Mouse (Mus musculus) kidney, postnatal 0 days (tissue): Measurements from ENCODE around the gene Uqcc1. TPM values are rescaled to one million over a fixed set of nuclear protein-coding genes. Genes with fewer than 3 reads are reported as not detected.

Experiments
- ATAC-seq: fragments of 200-750 bp; cut with Nextera tagmentation; replicated peaks from 2 replicates; pipeline ENCODE4 v1.8.0; 2017; ENCODE audit warnings: low read depth, moderate number of reproducible peaks, moderate TSS enrichment, moderate library complexity; ENCODE audit not compliant: low FRiP score
- DNase-seq: peaks from one replicate; pipeline ENCODE4 v3.0.0-alpha.2; 2016; ENCODE audit warnings: low spot score
- H3K27ac ChIP-seq: fragments of 300-500 bp; sonication (generic); 2 replicates; pipeline ENCODE4 v1.5.1; 2014; ENCODE audit warnings: mild to moderate bottlenecking
- H3K27me3 ChIP-seq: fragments of 300-500 bp; sonication (generic); 2 replicates; pipeline ENCODE4 v1.6.1; 2014; ENCODE audit warnings: low read length, mixed read lengths; ENCODE audit not compliant: insufficient read depth
- H3K36me3 ChIP-seq: fragments of 300-500 bp; sonication (generic); 2 replicates; pipeline ENCODE4 v1.6.1; 2014; ENCODE audit warnings: low read length, mixed read lengths; ENCODE audit not compliant: insufficient read depth
- H3K4me1 ChIP-seq: fragments of 300-500 bp; sonication (generic); replicated peaks from 2 replicates; pipeline ENCODE4 v1.6.1; 2014; ENCODE audit warnings: antibody characterized with exemption, low read length, mixed read lengths; ENCODE audit not compliant: insufficient read depth
- H3K4me2 ChIP-seq: fragments of 300-500 bp; sonication (generic); 2 replicates; pipeline ENCODE4 v1.6.1; 2014; ENCODE audit warnings: mild to moderate bottlenecking, low read length, moderate library complexity, mixed read lengths
- H3K4me3 ChIP-seq: fragments of 300-500 bp; sonication (generic); replicated peaks from 2 replicates; pipeline ENCODE4 v1.5.1; 2014; ENCODE audit warnings: low read depth, low read length
- H3K9ac ChIP-seq: fragments of 300-500 bp; sonication (generic); 2 replicates; pipeline ENCODE4 v1.6.1; 2014; ENCODE audit warnings: low read depth, low read length
- H3K9me3 ChIP-seq: fragments of 300-500 bp; sonication (generic); replicated peaks from 2 replicates; pipeline ENCODE4 v1.6.1; 2016; ENCODE audit warnings: low read length, inconsistent platforms, mixed read lengths
- CTCF ChIP-seq: IDR thresholded peaks from 2 replicates; pipeline ENCODE4 v1.5.1; 2016; ENCODE audit warnings: antibody characterized with exemption, low read depth, mild to moderate bottlenecking, moderate library complexity
- WGBS: fragments of 180-500 bp; shearing (Covaris S2); extraction: QIAGEN DNeasy Blood & Tissue Kit; methylation state at CpG from one replicate; pipeline ENCODE4 v1.1.7; 2014; 5-methylcytosine and 5-hydroxymethylcytosine counted together
- polyA plus RNA-seq: library from polyadenylated mRNA; unstranded; fragments of >200 nt; fragmentation: Nextera tagmentation; extraction: Ambion mirVana; gene quantifications from 2 replicates; pipeline ENCODE4 v1.2.1, GENCODE M21; 2015

The Uqcc1 gene
- polyA plus RNA-seq, 1 experiment from 2014 or later = 72.9 TPM

DNA sequence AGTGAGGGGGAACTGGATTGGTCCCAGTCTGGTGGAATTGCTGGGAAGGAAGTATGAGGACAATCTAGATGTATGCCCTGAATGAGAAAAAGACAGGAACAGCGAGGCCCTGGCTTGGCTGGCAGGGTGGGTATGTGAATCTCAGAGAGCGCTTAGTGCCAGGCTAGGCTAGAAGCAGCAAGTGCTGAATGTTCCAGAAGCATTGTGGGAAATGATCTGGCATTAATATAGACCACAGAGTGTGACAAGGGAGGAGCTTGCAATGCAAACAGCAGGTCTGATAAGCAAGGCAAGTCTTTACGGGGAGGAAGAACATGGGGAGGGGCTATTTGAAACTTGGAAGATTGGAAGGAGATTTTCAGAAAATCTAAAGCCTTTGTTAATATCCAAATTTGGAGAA, 48.0 kb downstream of the Uqcc1 start:
- ATAC-seq (no peak), DNase-seq (no peak)
- Histone ChIP-seq H3K4me2 (no peak overlapping the region), H3K27ac (no peak overlapping the region), H3K36me3 (peaks cover 28% of the 10 kb centered on the region; the same call in 1 of the 2 replicates), H3K27me3 (no peaks in the 10 kb centered on the region), H3K4me1 (no peaks in the 10 kb centered on the region), H3K9ac (no peak overlapping the region), H3K4me3 (no peak overlapping the region), H3K9me3 (no peaks in the 10 kb centered on the region)
- TF ChIP-seq CTCF = no peak
- WGBS = 87% methylated on average over 3 of the region's 3 CpGs

DNA sequence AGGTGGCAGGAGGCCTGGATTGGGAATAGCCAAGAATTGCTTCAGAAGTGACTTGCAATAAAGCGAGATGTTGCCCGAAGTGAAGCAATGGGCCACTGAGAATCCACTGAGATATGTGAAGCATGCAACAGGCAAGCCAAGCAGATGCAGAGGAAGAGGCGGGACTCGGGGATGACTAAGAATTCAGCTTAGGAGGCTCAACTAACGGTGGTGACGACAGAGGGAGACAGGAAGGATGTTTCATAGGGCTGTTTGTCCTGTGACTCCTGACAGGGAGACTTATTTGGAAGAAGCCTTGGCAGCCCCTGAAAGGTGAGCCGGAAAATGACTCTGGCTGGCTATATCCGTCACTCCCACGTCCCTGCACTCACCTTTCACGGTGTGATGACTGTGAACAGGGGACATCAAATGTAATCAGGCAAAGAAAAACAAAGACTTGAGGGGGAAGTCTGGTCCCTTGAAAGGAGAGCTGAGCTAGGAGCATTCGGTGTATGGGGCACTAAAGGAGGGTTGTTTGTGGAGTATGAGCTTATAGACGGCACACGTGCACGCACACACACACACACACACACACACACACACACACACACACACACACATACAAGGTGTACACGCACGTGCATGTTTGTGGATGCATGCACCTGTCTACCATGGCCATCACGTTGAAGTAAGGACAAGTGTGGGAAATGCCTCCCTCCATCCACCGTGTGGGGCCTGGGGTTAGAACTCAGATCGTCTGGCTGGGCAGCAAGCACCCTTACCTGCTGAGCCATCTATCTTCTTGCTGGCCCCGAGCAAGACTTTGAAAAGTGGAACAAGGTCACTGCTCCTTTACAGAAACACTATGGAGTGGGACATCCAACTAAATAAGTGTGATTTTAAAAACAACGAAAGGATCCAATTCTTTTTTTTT, 50.9 kb downstream of the Uqcc1 start:
- Histone ChIP-seq H3K27me3 (no peaks in the 10 kb centered on the region), H3K36me3 (0 out of 2 replicates have a peak, but pooled peaks cover 27% of the 10 kb centered on the region), H3K9ac (no peak overlapping the region), H3K4me1 (no peaks in the 10 kb centered on the region), H3K4me2 (no peak overlapping the region), H3K27ac (no peak overlapping the region), H3K4me3 (no peak overlapping the region), H3K9me3 (no peaks in the 10 kb centered on the region)
- WGBS = 46% methylated on average over 21 of the region's 21 CpGs
- DNase-seq (peak; percentile 80), ATAC-seq (peak; percentile 66; the same call in 1 of the 2 replicates)
- no peak for TF ChIP-seq CTCF

DNA sequence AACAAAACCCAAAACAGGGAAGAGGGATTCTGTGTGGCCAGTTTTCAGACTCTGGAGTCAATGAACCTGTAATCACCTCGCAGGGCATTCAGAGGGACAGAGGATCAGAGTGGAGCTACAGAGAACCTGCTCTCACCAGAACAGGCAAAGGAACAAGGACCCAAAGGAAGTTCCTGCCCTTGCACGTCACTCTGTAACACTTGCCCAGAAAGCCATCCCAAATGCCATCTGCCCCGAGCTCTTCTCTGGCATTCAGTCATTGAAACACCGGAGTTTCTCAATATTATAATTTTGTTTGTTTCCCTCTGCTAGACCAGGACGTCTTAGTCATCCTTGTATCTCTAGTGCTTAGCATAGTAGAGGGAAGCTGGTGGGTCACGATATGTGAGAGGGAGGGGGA, 56.5 kb downstream of the Uqcc1 start:
- 65% methylated on average over 6 of the region's 6 CpGs for WGBS
- TF ChIP-seq CTCF = no peak
- 0 out of 2 replicates have a peak, but pooled peaks cover 17% of the 10 kb centered on the region for H3K36me3 ChIP-seq
- no peak overlapping the region for H3K27ac ChIP-seq
- DNase-seq (no peak), ATAC-seq (no peak)
- H3K4me2 ChIP-seq = no peak overlapping the region
- H3K4me1 ChIP-seq = no peaks in the 10 kb centered on the region
- H3K27me3 ChIP-seq = no peaks in the 10 kb centered on the region
- no peak overlapping the region for H3K9ac ChIP-seq
- no peaks in the 10 kb centered on the region for H3K9me3 ChIP-seq
- no peak overlapping the region for H3K4me3 ChIP-seq

GRCm38 (mm10) chr2:155872930-155873507, 57.1 kb downstream of the Uqcc1 start:
- 34% methylated on average over 10 of the region's 10 CpGs for WGBS
- Histone ChIP-seq H3K4me3 (no peak overlapping the region), H3K27ac (no peak overlapping the region), H3K36me3 (0 out of 2 replicates have a peak, but pooled peaks cover 17% of the 10 kb centered on the region), H3K4me1 (no peaks in the 10 kb centered on the region), H3K4me2 (no peak overlapping the region), H3K9ac (no peak overlapping the region), H3K27me3 (no peaks in the 10 kb centered on the region), H3K9me3 (no peaks in the 10 kb centered on the region)
- no peak for ATAC-seq
- DNase-seq = peak; percentile 49
- TF ChIP-seq CTCF = no peak

- 65% methylated on average over 8 of the region's 8 CpGs for WGBS
- Histone ChIP-seq H3K9me3 (no peaks in the 10 kb centered on the region), H3K9ac (no peak overlapping the region), H3K36me3 (peaks cover 17% of the 10 kb centered on the region; the same call in 1 of the 2 replicates), H3K4me3 (no peak overlapping the region), H3K4me1 (no peaks in the 10 kb centered on the region), H3K27ac (no peak overlapping the region), H3K27me3 (no peaks in the 10 kb centered on the region), H3K4me2 (no peak overlapping the region)
- no peak for TF ChIP-seq CTCF
- DNase-seq (no peak), ATAC-seq (no peak)
Observed at GRCm38 (mm10) chr2:155872486-155872885, 57.6 kb downstream of the Uqcc1 start.

DNA sequence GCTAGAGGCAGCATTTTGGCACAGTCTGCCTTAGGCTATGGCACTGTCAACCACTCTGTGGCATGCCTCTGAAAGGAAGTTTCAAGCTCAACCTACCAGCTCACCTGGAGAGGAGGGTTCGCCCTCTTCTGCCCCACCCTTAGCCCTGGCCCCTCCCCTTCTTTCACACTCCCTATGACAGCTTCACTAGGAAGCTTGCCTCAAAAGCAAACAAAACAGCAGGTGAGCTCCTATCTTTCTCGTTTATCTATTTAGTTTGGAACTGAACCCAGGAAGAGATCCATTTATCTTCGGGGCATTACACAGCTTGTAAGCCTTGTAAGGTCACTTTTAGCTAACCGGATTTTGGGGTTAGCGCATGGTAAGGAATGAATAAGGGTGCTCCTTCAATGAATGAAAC, 60.3 kb downstream of the Uqcc1 start:
- TF ChIP-seq CTCF = no peak
- Histone ChIP-seq H3K36me3 (peaks cover 4% of the 10 kb centered on the region; the same call in 1 of the 2 replicates), H3K27ac (no peak overlapping the region), H3K4me1 (no peaks in the 10 kb centered on the region), H3K9ac (no peak overlapping the region), H3K4me3 (no peak overlapping the region), H3K27me3 (no peaks in the 10 kb centered on the region), H3K9me3 (no peaks in the 10 kb centered on the region), H3K4me2 (no peak overlapping the region)
- DNase-seq = no peak
- ATAC-seq = no peak
- 64% methylated on average over 5 of the region's 5 CpGs for WGBS
